Mouse (Mus musculus) MEL (cell line): ENCODE results near the gene Fat3. TPM values are rescaled to one million over a fixed set of nuclear protein-coding genes. Genes with fewer than 3 reads are reported as not detected.
A peak's percentile ranks its signal among the peaks of the same experiment; 100 is the strongest.

ENCODE experiments used
- DNase-seq: peaks from one replicate; pipeline ENCODE4 v3.0.0; 2011; ENCODE audit warnings: low read depth, low spot score
- H3K27ac ChIP-seq: 2 replicates; pipeline ENCODE4 v1.5.1; 2012; ENCODE audit warnings: low read depth, mild to moderate bottlenecking, control low read depth, low read length, moderate library complexity; ENCODE audit not compliant: control insufficient read depth
- H3K27me3 ChIP-seq, 2 experiments: fragments of 150-350 bp in 1 of 2; sonication (generic) in 1 of 2; 2 replicates each; pipeline ENCODE4 v1.6.1; 2012; ENCODE audit warnings: low read length in 2 of 2, mild to moderate bottlenecking in 2 of 2, improper control_type of control experiment in 1 of 2, moderate library complexity in 1 of 2; ENCODE audit not compliant: insufficient read depth in 2 of 2, control insufficient read depth in 1 of 2
- H3K36me3 ChIP-seq, 2 experiments: 2 replicates each; pipeline ENCODE4 v1.6.1; 2012 to 2014; ENCODE audit warnings: low read length in 2 of 2, improper control_type of control experiment in 1 of 2, inconsistent platforms in 1 of 2, mild to moderate bottlenecking in 1 of 2; ENCODE audit not compliant: insufficient read depth in 2 of 2, control insufficient read depth in 1 of 2
- H3K4me1 ChIP-seq, 2 experiments: fragments of 150-350 bp in 1 of 2; sonication (generic) in 1 of 2; 2 replicates each; pipeline ENCODE4 v1.6.1; 2012; ENCODE audit warnings: low read length in 2 of 2, improper control_type of control experiment in 1 of 2, mild to moderate bottlenecking in 1 of 2; ENCODE audit not compliant: insufficient read depth in 2 of 2, control insufficient read depth in 1 of 2
- H3K4me3 ChIP-seq, 2 experiments: fragments of 150-350 bp in 1 of 2; sonication (generic) in 1 of 2; 2 replicates each; pipeline ENCODE4 v1.5.1; 2012; ENCODE audit warnings: low read depth in 2 of 2, low read length in 2 of 2, mild to moderate bottlenecking in 2 of 2, moderate library complexity in 2 of 2, control low read depth in 1 of 2, improper control_type of control experiment in 1 of 2; ENCODE audit not compliant: control insufficient read depth in 1 of 2, insufficient read depth in 1 of 2
- H3K79me2 ChIP-seq: 2 replicates; pipeline ENCODE4 v1.6.1; 2012; ENCODE audit warnings: mild to moderate bottlenecking, low read length, moderate library complexity; ENCODE audit not compliant: control insufficient read depth, poor library complexity, insufficient read depth
- H3K9ac ChIP-seq: 2 replicates; pipeline ENCODE4 v1.6.1; 2012; ENCODE audit warnings: low read depth, mild to moderate bottlenecking, control low read depth, low read length, moderate library complexity; ENCODE audit not compliant: control insufficient read depth, poor library complexity, severe bottlenecking
- H3K9me3 ChIP-seq: fragments of 150-350 bp; sonication (generic); replicated peaks from 2 replicates; pipeline ENCODE4 v1.6.1; 2012; ENCODE audit warnings: mild to moderate bottlenecking, low read length, improper control_type of control experiment, moderate library complexity; ENCODE audit not compliant: insufficient read depth
- BHLHE40 ChIP-seq: IDR thresholded peaks from 2 replicates; pipeline ENCODE4 v1.6.1; 2012; ENCODE audit warnings: low read depth, mild to moderate bottlenecking, inconsistent platforms, low read length, improper control_type of control experiment, borderline replicate concordance
- CHD1 ChIP-seq: IDR thresholded peaks from 2 replicates; pipeline ENCODE4 v1.6.1; 2012; ENCODE audit warnings: low read depth, mild to moderate bottlenecking, inconsistent platforms, low read length, improper control_type of control experiment
- CHD2 ChIP-seq: IDR thresholded peaks from 2 replicates; pipeline ENCODE4 v1.6.1; 2011; ENCODE audit warnings: low read length, improper control_type of control experiment
- CTCF ChIP-seq, 3 experiments: IDR thresholded peaks in 2 of 3; conservative IDR thresholded peaks in 1 of 3; 2 replicates each; pipeline ENCODE4 v1.5.1; 2011 to 2012; ENCODE audit warnings: low read length in 3 of 3, low read depth in 2 of 3, mild to moderate bottlenecking in 2 of 3, improper control_type of control experiment in 1 of 3, inconsistent platforms in 1 of 3, mixed read lengths in 1 of 3, moderate library complexity in 1 of 3; ENCODE audit not compliant: control insufficient read depth in 1 of 3, insufficient read depth in 1 of 3, poor library complexity in 1 of 3, severe bottlenecking in 1 of 3
- E2F4 ChIP-seq: IDR thresholded peaks from 2 replicates; pipeline ENCODE4 v1.6.1; 2011; ENCODE audit warnings: low read depth, low read length, improper control_type of control experiment, borderline replicate concordance
- ELF1 ChIP-seq: IDR thresholded peaks from 2 replicates; pipeline ENCODE4 v1.6.1; 2014; ENCODE audit warnings: low read depth, mild to moderate bottlenecking, inconsistent platforms, low read length, improper control_type of control experiment, moderate library complexity
- EP300 ChIP-seq, 2 experiments: IDR thresholded peaks; 2 replicates each; pipeline ENCODE4 v1.6.1; 2011; ENCODE audit warnings: improper control_type of control experiment in 2 of 2, low read length in 2 of 2, low read depth in 1 of 2, mild to moderate bottlenecking in 1 of 2
- ETS1 ChIP-seq: IDR thresholded peaks from 2 replicates; pipeline ENCODE4 v1.6.1; 2012; ENCODE audit warnings: low read depth, mild to moderate bottlenecking, inconsistent platforms, low read length, improper control_type of control experiment, moderate library complexity
- GABPA ChIP-seq: IDR thresholded peaks from 2 replicates; pipeline ENCODE4 v1.6.1; 2012; ENCODE audit warnings: low read depth, mild to moderate bottlenecking, inconsistent platforms, low read length, improper control_type of control experiment, moderate library complexity
- GATA1 ChIP-seq: IDR thresholded peaks from 2 replicates; pipeline ENCODE4 v1.6.1; 2011; ENCODE audit warnings: low read depth, low read length, improper control_type of control experiment
- HCFC1 ChIP-seq: IDR thresholded peaks from 2 replicates; pipeline ENCODE4 v1.6.1; 2012; ENCODE audit warnings: low read depth, mild to moderate bottlenecking, inconsistent platforms, low read length, improper control_type of control experiment, moderate library complexity
- JUND ChIP-seq: IDR thresholded peaks from 2 replicates; pipeline ENCODE4 v1.6.1; 2011; ENCODE audit warnings: low read depth, mild to moderate bottlenecking, improper control_type of control experiment, low read length
- KAT2A ChIP-seq: conservative IDR thresholded peaks from 2 replicates; pipeline ENCODE4 v1.6.1; 2012; ENCODE audit warnings: low read depth, low read length, improper control_type of control experiment, inconsistent platforms
- MAFK ChIP-seq: IDR thresholded peaks from 2 replicates; pipeline ENCODE4 v1.6.1; 2011; ENCODE audit warnings: low read depth, mild to moderate bottlenecking, low read length, improper control_type of control experiment, borderline replicate concordance
- MAX ChIP-seq: IDR thresholded peaks from 2 replicates; pipeline ENCODE4 v1.6.1; 2011; ENCODE audit warnings: low read length, improper control_type of control experiment
- MAZ ChIP-seq: IDR thresholded peaks from 2 replicates; pipeline ENCODE4 v1.6.1; 2012; ENCODE audit warnings: low read depth, mild to moderate bottlenecking, inconsistent platforms, low read length, improper control_type of control experiment
- MEF2A ChIP-seq: IDR thresholded peaks from 2 replicates; pipeline ENCODE4 v1.6.1; 2014; ENCODE audit warnings: low read depth, mild to moderate bottlenecking, inconsistent platforms, low read length, improper control_type of control experiment; ENCODE audit not compliant: poor library complexity, insufficient replicate concordance, severe bottlenecking; ENCODE audit errors: extremely low read depth
- MYB ChIP-seq: IDR thresholded peaks from 2 replicates; pipeline ENCODE4 v1.6.1; 2011; ENCODE audit warnings: mild to moderate bottlenecking, low read depth, low read length, improper control_type of control experiment
- MYC ChIP-seq: IDR thresholded peaks from 2 replicates; pipeline ENCODE4 v1.6.1; 2011; ENCODE audit warnings: low read depth, mild to moderate bottlenecking, low read length, improper control_type of control experiment, moderate library complexity
- NELFE ChIP-seq: IDR thresholded peaks from 2 replicates; pipeline ENCODE4 v1.6.1; 2011; ENCODE audit warnings: low read depth, low read length, improper control_type of control experiment
- NRF1 ChIP-seq: IDR thresholded peaks from 2 replicates; pipeline ENCODE4 v1.6.1; 2014; ENCODE audit warnings: low read depth, mild to moderate bottlenecking, inconsistent platforms, low read length, improper control_type of control experiment, moderate library complexity; ENCODE audit not compliant: poor library complexity, insufficient read depth, severe bottlenecking
- POLR2A ChIP-seq, 2 experiments: IDR thresholded peaks; 2 replicates each; pipeline ENCODE4 v1.6.1; 2011 to 2012; ENCODE audit warnings: low read length in 2 of 2, mild to moderate bottlenecking in 2 of 2, control low read depth in 1 of 2, improper control_type of control experiment in 1 of 2, low read depth in 1 of 2, moderate library complexity in 1 of 2; ENCODE audit not compliant: control insufficient read depth in 1 of 2, insufficient read depth in 1 of 2, poor library complexity in 1 of 2
- POLR2AphosphoS2 ChIP-seq: IDR thresholded peaks from 2 replicates; pipeline ENCODE4 v1.6.1; 2011; ENCODE audit warnings: low read length, improper control_type of control experiment
- POLR2AphosphoS5 ChIP-seq: IDR thresholded peaks from 2 replicates; pipeline ENCODE4 v1.6.1; 2012; ENCODE audit warnings: low read depth, borderline replicate concordance, mild to moderate bottlenecking, inconsistent platforms, low read length, moderate library complexity, mixed read lengths
- RAD21 ChIP-seq: IDR thresholded peaks from 2 replicates; pipeline ENCODE4 v1.6.1; 2011; ENCODE audit warnings: mild to moderate bottlenecking, low read depth, low read length, improper control_type of control experiment
- RCOR1 ChIP-seq: IDR thresholded peaks from 2 replicates; pipeline ENCODE4 v1.6.1; 2012; ENCODE audit warnings: low read depth, mild to moderate bottlenecking, inconsistent platforms, low read length, improper control_type of control experiment
- SIN3A ChIP-seq: IDR thresholded peaks from 2 replicates; pipeline ENCODE4 v1.6.1; 2012; ENCODE audit warnings: low read length, improper control_type of control experiment, inconsistent platforms
- SMC3 ChIP-seq: IDR thresholded peaks from 2 replicates; pipeline ENCODE4 v1.6.1; 2011; ENCODE audit warnings: low read depth, low read length, improper control_type of control experiment
- TAL1 ChIP-seq: IDR thresholded peaks from 2 replicates; pipeline ENCODE4 v1.6.1; 2012; ENCODE audit warnings: mild to moderate bottlenecking, inconsistent platforms, low read length, moderate library complexity, mixed read lengths
- TBP ChIP-seq: IDR thresholded peaks from 2 replicates; pipeline ENCODE4 v1.8.0; 2011; ENCODE audit warnings: low read depth, low read length, improper control_type of control experiment
- TCF12 ChIP-seq: IDR thresholded peaks from 2 replicates; pipeline ENCODE4 v1.6.1; 2014; ENCODE audit warnings: low read depth, mild to moderate bottlenecking, inconsistent platforms, low read length, improper control_type of control experiment, moderate library complexity
- UBTF ChIP-seq: IDR thresholded peaks from 2 replicates; pipeline ENCODE4 v1.6.1; 2012; ENCODE audit warnings: low read depth, mild to moderate bottlenecking, inconsistent platforms, low read length, improper control_type of control experiment, moderate library complexity, borderline replicate concordance; ENCODE audit not compliant: insufficient read depth
- USF1 ChIP-seq: IDR thresholded peaks from 2 replicates; pipeline ENCODE4 v1.6.1; 2014; ENCODE audit warnings: low read depth, mild to moderate bottlenecking, inconsistent platforms, low read length, improper control_type of control experiment, moderate library complexity
- USF2 ChIP-seq, 2 experiments: IDR thresholded peaks; 2 replicates each; pipeline ENCODE4 v1.6.1; 2011 to 2012; ENCODE audit warnings: improper control_type of control experiment in 2 of 2, low read length in 2 of 2, borderline replicate concordance in 1 of 2, inconsistent platforms in 1 of 2, low read depth in 1 of 2, mild to moderate bottlenecking in 1 of 2; ENCODE audit not compliant: insufficient read depth in 1 of 2
- ZC3H11A ChIP-seq: IDR thresholded peaks from 2 replicates; pipeline ENCODE4 v1.6.1; 2012; ENCODE audit warnings: low read depth, mild to moderate bottlenecking, inconsistent platforms, low read length, improper control_type of control experiment
- ZKSCAN1 ChIP-seq: IDR thresholded peaks from 2 replicates; pipeline ENCODE4 v1.6.1; 2012; ENCODE audit warnings: low read depth, mild to moderate bottlenecking, inconsistent platforms, low read length, improper control_type of control experiment, moderate library complexity
- ZMIZ1 ChIP-seq: IDR thresholded peaks from 2 replicates; pipeline ENCODE4 v1.6.1; 2012; ENCODE audit warnings: low read depth, mild to moderate bottlenecking, inconsistent platforms, low read length, improper control_type of control experiment, moderate library complexity
- ZNF384 ChIP-seq: IDR thresholded peaks from 2 replicates; pipeline ENCODE4 v1.6.1; 2012; ENCODE audit warnings: low read depth, mild to moderate bottlenecking, inconsistent platforms, low read length, improper control_type of control experiment
- polyA plus RNA-seq, 2 experiments: library from polyadenylated mRNA; stranded (reverse) in 1 of 2; unstranded in 1 of 2; fragments of >175 nt in 1 of 2; fragments of >200 nt in 1 of 2; gene quantifications; 2 replicates each; pipeline versions ENCODE4 v1.2.1 to v1.2.4; 2012; ENCODE audit warnings: low replicate concordance in 2 of 2, low read depth in 1 of 2; ENCODE audit not compliant: insufficient read length in 2 of 2, insufficient read depth in 1 of 2, missing spikeins in 1 of 2
- total RNA-seq: library from RNA; depleted of rRNA; stranded (reverse); fragments of 300-350 nt; gene quantifications from 2 replicates; pipeline ENCODE4 v1.2.3, GENCODE M21; 2012

Fat3 gene
- total and polyA plus RNA-seq, 3 experiments = 1.5 to 1.8 TPM; not detected in 1

- Histone ChIP-seq H3K27ac (peak overlapping the region; percentile 43; the same call in 1 of the 2 replicates), H3K36me3 (peaks cover 0 to 28% of the 10 kb centered on the region in 2 experiments; a peak in 2 of 4 replicates), H3K9ac (no peak overlapping the region), H3K27me3 (no peaks in the 10 kb centered on the region), H3K79me2 (no peaks in the 10 kb centered on the region), H3K9me3 (no peaks in the 10 kb centered on the region), H3K4me1 (peaks cover 15 to 33% of the 10 kb centered on the region in 2 experiments), H3K4me3 (no peak overlapping the region)
- DNase-seq = peak; percentile 70
- TF ChIP-seq TBP (no peak), ZMIZ1 (no peak), USF1 (peak; percentile 88), RCOR1 (peak; percentile 56), BHLHE40 (peak; percentile 85), RAD21 (no peak), HCFC1 (no peak), CHD2 (no peak), MAFK (no peak), UBTF (no peak; the same call in 1 of the 2 replicates), ETS1 (peak; percentile 69), ZKSCAN1 (no peak), SIN3A (no peak), POLR2AphosphoS5 (no peak), JUND (no peak), POLR2AphosphoS2 (no peak), EP300 (IDR thresholded peaks at IDR 0.05; ENCODE audit: low read depth in 1 of 2, low read length in 2 of 2) (peak in 1 of 2 experiments; percentile 43; a peak in 2 of 4 replicates), MYC (no peak), NRF1 (no peak), GATA1 (peak; percentile 46), USF2 (IDR thresholded peaks at IDR 0.05; ENCODE audit: borderline replicate concordance in 1 of 2, insufficient read depth in 1 of 2, low read depth in 1 of 2, low read length in 2 of 2) (peak in 1 of 2 experiments; percentile 51; a peak in 1 of 4 replicates), NELFE (no peak), KAT2A (no peak), MAX (peak; percentile 93), ZNF384 (no peak), CHD1 (no peak), MAZ (no peak), ZC3H11A (no peak), CTCF (IDR thresholded peaks at IDR 0.05 in 2 of 3, conservative IDR thresholded peaks at IDR 0.05 in 1 of 3; ENCODE audit: control insufficient read depth in 1 of 3, insufficient read depth in 1 of 3, low read depth in 2 of 3, low read length in 3 of 3, poor library complexity in 1 of 3, severe bottlenecking in 1 of 3) (no peak), MYB (no peak), MEF2A (no peak), GABPA (no peak), ELF1 (peak; percentile 12; the same call in 1 of the 2 replicates), TAL1 (peak; percentile 39; the same call in 1 of the 2 replicates), SMC3 (no peak), E2F4 (no peak), POLR2A (IDR thresholded peaks at IDR 0.05; ENCODE audit: control insufficient read depth in 1 of 2, insufficient read depth in 1 of 2, low read depth in 1 of 2, low read length in 2 of 2, poor library complexity in 1 of 2) (no peak), TCF12 (no peak)
These were observed 284.9 kb downstream of the Fat3 start for GRCm38 (mm10) chr9:16216235-16216634.
